Mouse (Mus musculus): ENCODE measurements at regions not wholly inside any gene's neighbourhood (a gene's known extent, or its start where the extent isn't known, plus 50 kb on each side); places are given as distances from the start of the nearest gene placed in this dataset.

- Histone ChIP-seq H3K4me2 (ENCODE audit: low read depth, low read length) (no peak overlapping the region), H3K4me1 (replicated peaks; ENCODE audit: control insufficient read depth, insufficient read depth, low read length) (no peaks in the 10 kb centered on the region), H3K27me3 (ENCODE audit: control insufficient read depth, insufficient read depth, low read depth, low read length) (no peaks in the 10 kb centered on the region), H3K9ac (ENCODE audit: low read length) (no peak overlapping the region), H3K4me3 (ENCODE audit: low read length) (no peak overlapping the region), H3K36me3 (ENCODE audit: control insufficient read depth, insufficient read depth, low read length) (no peaks in the 10 kb centered on the region), H3K27ac (ENCODE audit: low read length) (no peak overlapping the region), H3K9me3 (ENCODE audit: control insufficient read depth, low read length) (no peaks in the 10 kb centered on the region)
- ATAC-seq (ENCODE audit: low read depth), result no peak
- 75% methylated on average over 2 of the region's 2 CpGs for WGBS
These were observed 275.6 kb upstream of the Ptger4 start for GRCm38 (mm10) chr15:5519552-5519951.

- no peak overlapping the region for H3K27ac ChIP-seq (ENCODE audit: low read length)
- no peaks in the 10 kb centered on the region for H3K9me3 ChIP-seq (ENCODE audit: control insufficient read depth, low read length)
- no peak for ATAC-seq (ENCODE audit: low read depth)
- no peaks in the 10 kb centered on the region for H3K36me3 ChIP-seq (ENCODE audit: control insufficient read depth, insufficient read depth, low read length)
- WGBS, result 68% methylated on average over 1 of the region's 1 CpGs
- no peak overlapping the region for H3K4me3 ChIP-seq (ENCODE audit: low read length)
- H3K9ac ChIP-seq (ENCODE audit: low read length), result no peak overlapping the region
- H3K4me1 ChIP-seq (replicated peaks; ENCODE audit: control insufficient read depth, insufficient read depth, low read length), result no peaks in the 10 kb centered on the region
- H3K4me2 ChIP-seq (ENCODE audit: low read depth, low read length), result no peak overlapping the region
- H3K27me3 ChIP-seq (ENCODE audit: control insufficient read depth, insufficient read depth, low read depth, low read length), result no peaks in the 10 kb centered on the region
These were observed 276.0 kb upstream of the Ptger4 start for GRCm38 (mm10) chr15:5519997-5520396.

- H3K27me3 ChIP-seq (ENCODE audit: control insufficient read depth, insufficient read depth, low read depth, low read length), result no peaks in the 10 kb centered on the region
- ATAC-seq (ENCODE audit: low read depth), result no peak
- no peak overlapping the region for H3K4me2 ChIP-seq (ENCODE audit: low read depth, low read length)
- H3K27ac ChIP-seq (ENCODE audit: low read length), result no peak overlapping the region
- no peaks in the 10 kb centered on the region for H3K36me3 ChIP-seq (ENCODE audit: control insufficient read depth, insufficient read depth, low read length)
- no peaks in the 10 kb centered on the region for H3K9me3 ChIP-seq (ENCODE audit: control insufficient read depth, low read length)
- no peak overlapping the region for H3K4me3 ChIP-seq (ENCODE audit: low read length)
- H3K4me1 ChIP-seq (replicated peaks; ENCODE audit: control insufficient read depth, insufficient read depth, low read length), result no peaks in the 10 kb centered on the region
- 86% methylated on average over 6 of the region's 6 CpGs for WGBS
- no peak overlapping the region for H3K9ac ChIP-seq (ENCODE audit: low read length)
These were observed 284.6 kb upstream of the Ptger4 start for GRCm38 (mm10) chr15:5528619-5529018.

GRCm38 (mm10) chr15:5533656-5534055, 289.7 kb upstream of the Ptger4 start:
- no peak overlapping the region for H3K4me3 ChIP-seq (ENCODE audit: low read length)
- H3K9ac ChIP-seq (ENCODE audit: low read length), result no peak overlapping the region
- ATAC-seq (ENCODE audit: low read depth), result no peak
- H3K4me2 ChIP-seq (ENCODE audit: low read depth, low read length), result no peak overlapping the region
- H3K36me3 ChIP-seq (ENCODE audit: control insufficient read depth, insufficient read depth, low read length), result no peaks in the 10 kb centered on the region
- H3K4me1 ChIP-seq (replicated peaks; ENCODE audit: control insufficient read depth, insufficient read depth, low read length), result no peaks in the 10 kb centered on the region
- no peak overlapping the region for H3K27ac ChIP-seq (ENCODE audit: low read length)
- H3K9me3 ChIP-seq (ENCODE audit: control insufficient read depth, low read length), result no peaks in the 10 kb centered on the region
- H3K27me3 ChIP-seq (ENCODE audit: control insufficient read depth, insufficient read depth, low read depth, low read length), result no peaks in the 10 kb centered on the region

GRCm38 (mm10) chr15:5537432-5537831, 293.4 kb upstream of the Ptger4 start:
- Histone ChIP-seq H3K27me3 (ENCODE audit: control insufficient read depth, insufficient read depth, low read depth, low read length) (no peaks in the 10 kb centered on the region), H3K9me3 (ENCODE audit: control insufficient read depth, low read length) (no peaks in the 10 kb centered on the region), H3K36me3 (ENCODE audit: control insufficient read depth, insufficient read depth, low read length) (no peaks in the 10 kb centered on the region), H3K27ac (ENCODE audit: low read length) (no peak overlapping the region), H3K9ac (ENCODE audit: low read length) (no peak overlapping the region), H3K4me3 (ENCODE audit: low read length) (no peak overlapping the region), H3K4me1 (replicated peaks; ENCODE audit: control insufficient read depth, insufficient read depth, low read length) (no peaks in the 10 kb centered on the region), H3K4me2 (ENCODE audit: low read depth, low read length) (no peak overlapping the region)
- WGBS, result 65% methylated on average over 2 of the region's 2 CpGs
- ATAC-seq (ENCODE audit: low read depth), result no peak

GRCm38 (mm10) chr15:5539301-5539928, 295.4 kb upstream of the Ptger4 start:
- ATAC-seq (ENCODE audit: low read depth), result no peak
- Histone ChIP-seq H3K36me3 (ENCODE audit: control insufficient read depth, insufficient read depth, low read length) (no peaks in the 10 kb centered on the region), H3K9ac (ENCODE audit: low read length) (no peak overlapping the region), H3K27ac (ENCODE audit: low read length) (no peak overlapping the region), H3K4me3 (ENCODE audit: low read length) (no peak overlapping the region), H3K9me3 (ENCODE audit: control insufficient read depth, low read length) (no peaks in the 10 kb centered on the region), H3K4me2 (ENCODE audit: low read depth, low read length) (no peak overlapping the region), H3K27me3 (ENCODE audit: control insufficient read depth, insufficient read depth, low read depth, low read length) (no peaks in the 10 kb centered on the region), H3K4me1 (replicated peaks; ENCODE audit: control insufficient read depth, insufficient read depth, low read length) (no peaks in the 10 kb centered on the region)
- WGBS, result 81% methylated on average over 4 of the region's 4 CpGs

GRCm38 (mm10) chr15:5554526-5554925, 310.5 kb upstream of the Ptger4 start:
- no peak overlapping the region for H3K27ac ChIP-seq (ENCODE audit: low read length)
- ATAC-seq (ENCODE audit: low read depth), result no peak
- WGBS, result 67% methylated on average over 4 of the region's 4 CpGs

GRCm38 (mm10) chr15:5554926-5555325, 310.9 kb upstream of the Ptger4 start:
- H3K9me3 ChIP-seq (ENCODE audit: control insufficient read depth, low read length), result no peaks in the 10 kb centered on the region
- H3K36me3 ChIP-seq (ENCODE audit: control insufficient read depth, insufficient read depth, low read length), result no peaks in the 10 kb centered on the region
- no peaks in the 10 kb centered on the region for H3K4me1 ChIP-seq (replicated peaks; ENCODE audit: control insufficient read depth, insufficient read depth, low read length)
- H3K4me2 ChIP-seq (ENCODE audit: low read depth, low read length), result no peak overlapping the region
- ATAC-seq (ENCODE audit: low read depth), result no peak
- WGBS, result 81% methylated on average over 4 of the region's 4 CpGs
- no peak overlapping the region for H3K4me3 ChIP-seq (ENCODE audit: low read length)
- no peak overlapping the region for H3K27ac ChIP-seq (ENCODE audit: low read length)
- no peak overlapping the region for H3K9ac ChIP-seq (ENCODE audit: low read length)
- H3K27me3 ChIP-seq (ENCODE audit: control insufficient read depth, insufficient read depth, low read depth, low read length), result no peaks in the 10 kb centered on the region

More at GRCm38 (mm10) chr15:5554526-5554925, 310.5 kb upstream of the Ptger4 start:
- no peaks in the 10 kb centered on the region for H3K27me3 ChIP-seq (ENCODE audit: control insufficient read depth, insufficient read depth, low read depth, low read length)
- no peaks in the 10 kb centered on the region for H3K4me1 ChIP-seq (replicated peaks; ENCODE audit: control insufficient read depth, insufficient read depth, low read length)
- H3K4me3 ChIP-seq (ENCODE audit: low read length), result no peak overlapping the region
- no peaks in the 10 kb centered on the region for H3K9me3 ChIP-seq (ENCODE audit: control insufficient read depth, low read length)
- H3K9ac ChIP-seq (ENCODE audit: low read length), result no peak overlapping the region
- H3K36me3 ChIP-seq (ENCODE audit: control insufficient read depth, insufficient read depth, low read length), result no peaks in the 10 kb centered on the region
- no peak overlapping the region for H3K4me2 ChIP-seq (ENCODE audit: low read depth, low read length)

- H3K27me3 ChIP-seq (ENCODE audit: control insufficient read depth, insufficient read depth, low read depth, low read length), result no peaks in the 10 kb centered on the region
- H3K4me2 ChIP-seq (ENCODE audit: low read depth, low read length), result no peak overlapping the region
- no peaks in the 10 kb centered on the region for H3K4me1 ChIP-seq (replicated peaks; ENCODE audit: control insufficient read depth, insufficient read depth, low read length)
- H3K27ac ChIP-seq (ENCODE audit: low read length), result no peak overlapping the region
- no peak for ATAC-seq (ENCODE audit: low read depth)
- no peak overlapping the region for H3K9ac ChIP-seq (ENCODE audit: low read length)
- H3K4me3 ChIP-seq (ENCODE audit: low read length), result no peak overlapping the region
- 72% methylated on average over 7 of the region's 7 CpGs for WGBS
- H3K36me3 ChIP-seq (ENCODE audit: control insufficient read depth, insufficient read depth, low read length), result no peaks in the 10 kb centered on the region
- H3K9me3 ChIP-seq (ENCODE audit: control insufficient read depth, low read length), result no peaks in the 10 kb centered on the region
These were observed 311.5 kb upstream of the Ptger4 start for GRCm38 (mm10) chr15:5555381-5556066.

All from lung, embryonic 16.5 days (tissue).